ENCODE assay signal across 16 mouse cellular contexts in the genomic region with DNA sequence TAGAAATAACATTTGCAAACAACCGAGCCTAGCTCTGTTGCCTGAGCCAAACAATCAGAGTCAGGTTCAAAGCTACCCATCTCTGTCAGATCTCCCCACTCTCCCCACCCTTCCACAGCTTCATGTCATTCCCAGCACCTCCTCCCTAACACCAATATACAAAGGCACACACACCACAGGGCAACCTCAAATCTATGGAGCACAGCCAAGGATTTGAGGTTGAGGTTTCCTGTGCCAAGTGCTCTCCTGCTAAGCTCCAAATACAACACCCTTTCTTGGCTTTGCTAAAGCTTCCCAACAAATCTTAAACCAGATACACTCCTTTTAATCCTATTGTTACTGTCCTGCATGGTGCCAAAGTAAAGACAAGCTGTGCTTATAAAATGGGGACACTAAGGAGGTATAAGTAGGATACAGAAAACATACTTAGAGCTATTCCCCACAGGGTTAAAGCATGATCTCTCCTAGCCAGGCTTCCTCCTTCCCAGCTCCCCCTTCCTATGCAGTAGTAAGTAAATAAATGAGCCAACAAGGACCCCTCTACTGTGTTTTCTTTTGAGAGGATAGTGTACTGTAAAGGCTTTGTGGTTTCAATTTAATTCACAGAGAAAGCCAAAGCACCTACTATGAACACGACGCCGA.
A peak's percentile ranks its signal among the peaks of the same experiment; 100 is the strongest.
DNase-seq lines count a peak whose midpoint lies in the region; ATAC-seq and TF ChIP-seq lines count a peak whose summit lies in the region.
"Had no signal": no experiment of that assay in that cellular context is flagged by ENCODE, and none has a peak within 500 bp of the region (broad histone marks: within the 10 kb centered on the region; RNA-seq: fewer than 3 reads in every experiment).

No protein-coding gene starts in this region.

- no peak overlapping the region for H3K4me3 ChIP-seq in forebrain, embryonic 13.5 days
- H3K4me3 ChIP-seq in forebrain, embryonic 12.5 days (replicated peaks): no peak overlapping the region
- H3K4me3 ChIP-seq in hindbrain, postnatal 0 days (ENCODE audit: low read length): no peak overlapping the region
- no peak overlapping the region for H3K4me3 ChIP-seq in hindbrain, embryonic 12.5 days
- no peak overlapping the region for H3K4me3 ChIP-seq in midbrain, embryonic 16.5 days (ENCODE audit: low read depth, low read length)
- H3K4me3 ChIP-seq in midbrain, embryonic 13.5 days (replicated peaks): no peak overlapping the region
- no peak overlapping the region for H3K4me3 ChIP-seq in forebrain, postnatal 0 days (ENCODE audit: low read depth, low read length)
- H3K4me3 ChIP-seq: gastrocnemius, adult 2 months; kidney, embryonic 15.5 days had no signal

- no peak overlapping the region for H3K4me2 ChIP-seq in forebrain, embryonic 13.5 days
- H3K4me2 ChIP-seq in forebrain, embryonic 12.5 days: no peak overlapping the region
- H3K4me2 ChIP-seq in hindbrain, postnatal 0 days (ENCODE audit: low read depth, low read length): no peak overlapping the region
- no peak overlapping the region for H3K4me2 ChIP-seq in hindbrain, embryonic 12.5 days (replicated peaks)
- no peak overlapping the region for H3K4me2 ChIP-seq in midbrain, embryonic 16.5 days (ENCODE audit: low read length)
- no peak overlapping the region for H3K4me2 ChIP-seq in midbrain, embryonic 13.5 days (replicated peaks)
- H3K4me2 ChIP-seq in forebrain, postnatal 0 days (ENCODE audit: low read depth): no peak overlapping the region
- H3K4me2 ChIP-seq: kidney, embryonic 15.5 days; liver, embryonic 11.5 days had no signal

- 62% methylated on average over 4 of the region's 4 CpGs for WGBS in forebrain, embryonic 13.5 days
- 79% methylated on average over 4 of the region's 4 CpGs for WGBS in forebrain, embryonic 12.5 days
- 49% methylated on average over 4 of the region's 4 CpGs for WGBS in hindbrain, postnatal 0 days
- WGBS in hindbrain, embryonic 12.5 days: 77% methylated on average over 4 of the region's 4 CpGs
- 59% methylated on average over 4 of the region's 4 CpGs for WGBS in midbrain, embryonic 16.5 days
- 77% methylated on average over 4 of the region's 4 CpGs for WGBS in midbrain, embryonic 13.5 days
- WGBS in forebrain, postnatal 0 days: 59% methylated on average over 4 of the region's 4 CpGs

- H3K9me3 ChIP-seq in forebrain, embryonic 13.5 days (replicated peaks): no peaks in the 10 kb centered on the region
- no peaks in the 10 kb centered on the region for H3K9me3 ChIP-seq in forebrain, embryonic 12.5 days
- H3K9me3 ChIP-seq in hindbrain, postnatal 0 days (ENCODE audit: low read length): no peaks in the 10 kb centered on the region
- H3K9me3 ChIP-seq in hindbrain, embryonic 12.5 days (replicated peaks): no peaks in the 10 kb centered on the region
- no peaks in the 10 kb centered on the region for H3K9me3 ChIP-seq in midbrain, embryonic 16.5 days (replicated peaks; ENCODE audit: control insufficient read depth, low read length, poor library complexity, severe bottlenecking)
- H3K9me3 ChIP-seq in midbrain, embryonic 13.5 days: no peaks in the 10 kb centered on the region
- no peaks in the 10 kb centered on the region for H3K9me3 ChIP-seq in forebrain, postnatal 0 days (ENCODE audit: low read length)
- H3K9me3 ChIP-seq: kidney, embryonic 15.5 days had no signal

- 0 out of 2 replicates have a peak, but pooled peaks have one; percentile 30 for ATAC-seq in forebrain, embryonic 13.5 days
- ATAC-seq in forebrain, embryonic 12.5 days (ENCODE audit: low FRiP score): no peak
- 0 out of 2 replicates have a peak, but pooled peaks have one; percentile 35 for ATAC-seq in hindbrain, postnatal 0 days
- ATAC-seq in hindbrain, embryonic 12.5 days (ENCODE audit: low FRiP score): no peak
- peak; percentile 62; the same call in 1 of the 2 replicates for ATAC-seq in midbrain, embryonic 16.5 days
- ATAC-seq in midbrain, embryonic 13.5 days: no peak
- ATAC-seq in forebrain, postnatal 0 days: no peak

- H3K9ac ChIP-seq in forebrain, embryonic 13.5 days: no peak overlapping the region
- no peak overlapping the region for H3K9ac ChIP-seq in forebrain, embryonic 12.5 days
- H3K9ac ChIP-seq in hindbrain, postnatal 0 days (replicated peaks; ENCODE audit: low read length): no peak overlapping the region
- H3K9ac ChIP-seq in hindbrain, embryonic 12.5 days: no peak overlapping the region
- H3K9ac ChIP-seq in midbrain, embryonic 16.5 days (ENCODE audit: low read depth, low read length): no peak overlapping the region
- H3K9ac ChIP-seq in midbrain, embryonic 13.5 days (replicated peaks): no peak overlapping the region
- no peak overlapping the region for H3K9ac ChIP-seq in forebrain, postnatal 0 days
- H3K9ac ChIP-seq: kidney, embryonic 15.5 days had no signal

- H3K27me3 ChIP-seq in forebrain, embryonic 13.5 days: no peaks in the 10 kb centered on the region
- H3K27me3 ChIP-seq in forebrain, embryonic 12.5 days: no peaks in the 10 kb centered on the region
- no peaks in the 10 kb centered on the region for H3K27me3 ChIP-seq in hindbrain, postnatal 0 days (ENCODE audit: insufficient read depth, low read length)
- no peaks in the 10 kb centered on the region for H3K27me3 ChIP-seq in hindbrain, embryonic 12.5 days
- H3K27me3 ChIP-seq in midbrain, embryonic 16.5 days (ENCODE audit: control insufficient read depth, insufficient read depth, low read depth, low read length): no peaks in the 10 kb centered on the region
- H3K27me3 ChIP-seq in midbrain, embryonic 13.5 days: no peaks in the 10 kb centered on the region
- no peaks in the 10 kb centered on the region for H3K27me3 ChIP-seq in forebrain, postnatal 0 days (ENCODE audit: insufficient read depth, low read length)
- H3K27me3 ChIP-seq: kidney, embryonic 15.5 days had no signal

- DNase-seq in hindbrain, postnatal 0 days (ENCODE audit: low spot score): peak; percentile 53
- DNase-seq in forebrain, postnatal 0 days: peak; percentile 5
- DNase-seq in adrenal gland, adult (ENCODE audit: inconsistent age in 2 of 2, low spot score in 1 of 2): no peak
- DNase-seq: adrenal gland, postnatal 36 days; cerebellum, adult 11 months; gastrocnemius, adult 2 months; layer of hippocampus, adult 9-11 months; right cerebral cortex, postnatal 4 days had no signal

- TF ChIP-seq CTCF in hindbrain, postnatal 0 days (IDR thresholded peaks at IDR 0.05; ENCODE audit: low read depth): no peak
- TF ChIP-seq CTCF in forebrain, postnatal 0 days (IDR thresholded peaks at IDR 0.05; ENCODE audit: low read depth): no peak

- no peak overlapping the region for H3K27ac ChIP-seq in forebrain, embryonic 13.5 days
- H3K27ac ChIP-seq in forebrain, embryonic 12.5 days: no peak overlapping the region
- no peak overlapping the region for H3K27ac ChIP-seq in hindbrain, postnatal 0 days
- H3K27ac ChIP-seq in hindbrain, embryonic 12.5 days: no peak overlapping the region
- H3K27ac ChIP-seq in midbrain, embryonic 16.5 days (ENCODE audit: low read length): no peak overlapping the region
- no peak overlapping the region for H3K27ac ChIP-seq in midbrain, embryonic 13.5 days
- H3K27ac ChIP-seq in forebrain, postnatal 0 days (ENCODE audit: low read depth, low read length): no peak overlapping the region
- H3K27ac ChIP-seq: gastrocnemius, adult 2 months; kidney, embryonic 15.5 days; macrophage had no signal

- no peaks in the 10 kb centered on the region for H3K36me3 ChIP-seq in forebrain, embryonic 13.5 days (ENCODE audit: poor library complexity, severe bottlenecking)
- no peaks in the 10 kb centered on the region for H3K36me3 ChIP-seq in forebrain, embryonic 12.5 days (replicated peaks)
- H3K36me3 ChIP-seq in hindbrain, postnatal 0 days (ENCODE audit: insufficient read depth, low read length): no peaks in the 10 kb centered on the region
- H3K36me3 ChIP-seq in hindbrain, embryonic 12.5 days: no peaks in the 10 kb centered on the region
- no peaks in the 10 kb centered on the region for H3K36me3 ChIP-seq in midbrain, embryonic 16.5 days (ENCODE audit: control insufficient read depth, insufficient read depth, low read length)
- H3K36me3 ChIP-seq in midbrain, embryonic 13.5 days: no peaks in the 10 kb centered on the region
- no peaks in the 10 kb centered on the region for H3K36me3 ChIP-seq in forebrain, postnatal 0 days (ENCODE audit: insufficient read depth)
- H3K36me3 ChIP-seq: kidney, embryonic 15.5 days had no signal

- peaks cover 7% of the 10 kb centered on the region; the same call in 1 of the 2 replicates for H3K4me1 ChIP-seq in forebrain, embryonic 13.5 days
- H3K4me1 ChIP-seq in forebrain, embryonic 12.5 days: no peaks in the 10 kb centered on the region
- 0 out of 2 replicates have a peak, but pooled peaks cover 5% of the 10 kb centered on the region for H3K4me1 ChIP-seq in hindbrain, postnatal 0 days (ENCODE audit: insufficient read depth, low read length)
- peaks cover 3% of the 10 kb centered on the region; the same call in 1 of the 2 replicates for H3K4me1 ChIP-seq in hindbrain, embryonic 12.5 days
- no peaks in the 10 kb centered on the region for H3K4me1 ChIP-seq in midbrain, embryonic 16.5 days (ENCODE audit: control insufficient read depth, insufficient read depth, low read length)
- no peaks in the 10 kb centered on the region for H3K4me1 ChIP-seq in midbrain, embryonic 13.5 days (replicated peaks)
- H3K4me1 ChIP-seq in forebrain, postnatal 0 days (ENCODE audit: insufficient read depth): no peaks in the 10 kb centered on the region

Comparison
In these comparisons a context has a peak if more than half of its experiments do, and no peak if none do; other contexts are left out.
1. ATAC-seq: peak in forebrain, embryonic 13.5 days (single experiment), hindbrain, postnatal 0 days (single experiment) and midbrain, embryonic 16.5 days (single experiment); none in forebrain, embryonic 12.5 days (single experiment), hindbrain, embryonic 12.5 days (single experiment), midbrain, embryonic 13.5 days (single experiment) and forebrain, postnatal 0 days (single experiment).
2. DNase-seq: peak in hindbrain, postnatal 0 days (single experiment) and forebrain, postnatal 0 days (single experiment); none in adrenal gland, adult (0 of 2).